Comparison of ENCODE assay signal across 8 mouse cellular contexts in the genomic region with DNA sequence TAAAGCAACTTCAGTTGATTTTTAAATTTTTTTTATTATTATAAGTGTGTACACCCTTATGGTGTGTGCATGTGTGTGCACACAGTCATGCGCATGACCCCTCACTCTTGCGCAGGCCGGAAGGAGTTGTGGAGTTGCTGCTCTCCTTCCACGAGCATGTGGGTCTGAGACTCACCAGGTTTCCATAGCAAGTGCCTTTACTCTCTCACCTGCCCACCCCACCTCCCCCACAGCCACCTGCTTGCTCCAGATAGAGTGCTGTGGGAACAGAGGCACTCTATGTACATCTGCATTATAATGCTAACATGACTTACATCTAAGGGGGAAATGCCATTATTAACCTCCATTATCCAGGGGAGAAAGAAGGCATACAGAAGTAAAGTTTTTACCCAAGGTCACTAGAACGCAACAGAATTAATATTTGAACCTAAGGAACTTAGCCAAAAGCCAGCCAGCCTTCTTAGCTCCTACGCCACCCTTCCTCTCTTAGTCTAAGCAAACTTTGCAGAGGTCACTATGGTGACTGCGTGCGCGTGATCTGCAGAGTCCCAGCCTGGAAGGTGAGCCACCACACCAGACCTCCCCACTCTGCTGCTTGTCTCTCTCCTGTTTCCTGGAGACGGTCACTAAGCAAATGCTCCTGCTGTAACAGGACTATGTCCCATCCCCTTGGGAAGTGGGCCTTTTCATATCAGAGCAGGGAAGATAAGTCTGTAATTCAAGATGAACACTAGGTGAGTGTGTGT. TPM values are rescaled to one million over a fixed set of nuclear protein-coding genes. Genes with fewer than 3 reads are reported as not detected.
DNase-seq lines count a peak whose midpoint lies in the region; ATAC-seq and TF ChIP-seq lines count a peak whose summit lies in the region.

No protein-coding gene starts in this region.

- no peaks in the 10 kb centered on the region for H3K9me3 ChIP-seq in MEL (replicated peaks; ENCODE audit: insufficient read depth, low read length)
- no peaks in the 10 kb centered on the region for H3K9me3 ChIP-seq in lung, embryonic 15.5 days

- no peaks in the 10 kb centered on the region for H3K79me2 ChIP-seq in MEL (ENCODE audit: control insufficient read depth, insufficient read depth, low read length, poor library complexity)

- no peak for TF ChIP-seq RAD21 in MEL (IDR thresholded peaks at IDR 0.05; ENCODE audit: low read depth, low read length)

- H3K4me3 ChIP-seq in kidney, adult 2 months (ENCODE audit: insufficient read depth, low read depth, low read length) = peak overlapping the region; percentile 40
- H3K4me3 ChIP-seq in MEL (ENCODE audit: control insufficient read depth in 1 of 2, insufficient read depth in 1 of 2, low read depth in 2 of 2, low read length in 2 of 2) = peak overlapping the region; percentile 28 to 56
- H3K4me3 ChIP-seq in lung, embryonic 15.5 days = no peak overlapping the region

- no peak overlapping the region for H3K4me2 ChIP-seq in lung, embryonic 15.5 days

- TF ChIP-seq CTCF in kidney, adult 2 months (conservative IDR thresholded peaks at IDR 0.05; ENCODE audit: insufficient read depth, insufficient read length, low read depth, low read length) = no peak
- no peak for TF ChIP-seq CTCF in MEL (IDR thresholded peaks at IDR 0.05 in 2 of 3, conservative IDR thresholded peaks at IDR 0.05 in 1 of 3; ENCODE audit: control insufficient read depth in 1 of 3, insufficient read depth in 1 of 3, low read depth in 2 of 3, low read length in 3 of 3, poor library complexity in 1 of 3, severe bottlenecking in 1 of 3)

- H3K36me3 ChIP-seq in kidney, adult 2 months (ENCODE audit: control insufficient read depth, insufficient read depth, low read length) = no peaks in the 10 kb centered on the region
- H3K36me3 ChIP-seq in MEL (ENCODE audit: control insufficient read depth in 1 of 2, insufficient read depth in 2 of 2, low read length in 2 of 2) = peaks cover 0 to 8% of the 10 kb centered on the region in 2 experiments; a peak in 2 of 4 replicates
- H3K36me3 ChIP-seq in lung, embryonic 15.5 days = no peaks in the 10 kb centered on the region

- no peaks in the 10 kb centered on the region for H3K4me1 ChIP-seq in kidney, adult 2 months (ENCODE audit: control insufficient read depth, insufficient read depth, low read length)
- peaks cover 2 to 28% of the 10 kb centered on the region in 2 experiments; a peak in 3 of 4 replicates for H3K4me1 ChIP-seq in MEL (ENCODE audit: control insufficient read depth in 1 of 2, insufficient read depth in 2 of 2, low read length in 2 of 2)
- H3K4me1 ChIP-seq in lung, embryonic 15.5 days = peaks cover 9% of the 10 kb centered on the region

- DNase-seq in embryo, embryonic 10 days (ENCODE audit: low spot score) = peak; percentile 33
- DNase-seq in embryo, embryonic 11 days = no peak
- peak; percentile 41 for DNase-seq in kidney, adult 2 months
- DNase-seq in kidney, adult 9 months = no peak
- no peak for DNase-seq in MEL (ENCODE audit: low read depth, low spot score)
- no peak for DNase-seq in frontal cortex, postnatal 10 days (ENCODE audit: low spot score in 2 of 2)
- DNase-seq in MN1 (ENCODE audit: low spot score) = no peak

- no peak for TF ChIP-seq EP300 in MEL (IDR thresholded peaks at IDR 0.05; ENCODE audit: low read depth in 1 of 2, low read length in 2 of 2)

- 78% methylated on average over 10 of the region's 10 CpGs for WGBS in kidney, adult 2 months
- WGBS in lung, embryonic 15.5 days = 63% methylated on average over 10 of the region's 10 CpGs

- no peak for TF ChIP-seq POLR2A in kidney, adult 2 months (IDR thresholded peaks at IDR 0.05; ENCODE audit: low read depth, low read length)
- TF ChIP-seq POLR2A in MEL (IDR thresholded peaks at IDR 0.05; ENCODE audit: control insufficient read depth in 1 of 2, insufficient read depth in 1 of 2, low read depth in 1 of 2, low read length in 2 of 2, poor library complexity in 1 of 2) = no peak

- peak overlapping the region; percentile 66 for H3K9ac ChIP-seq in MEL (ENCODE audit: control insufficient read depth, low read depth, low read length, poor library complexity, severe bottlenecking)
- H3K9ac ChIP-seq in lung, embryonic 15.5 days = no peak overlapping the region

- no peaks in the 10 kb centered on the region for H3K27me3 ChIP-seq in kidney, adult 2 months (replicated peaks; ENCODE audit: control insufficient read depth, insufficient read depth, low read length)
- no peaks in the 10 kb centered on the region for H3K27me3 ChIP-seq in MEL (ENCODE audit: control insufficient read depth in 1 of 2, insufficient read depth in 2 of 2, low read length in 2 of 2)
- H3K27me3 ChIP-seq in lung, embryonic 15.5 days = no peaks in the 10 kb centered on the region

- H3K27ac ChIP-seq in kidney, adult 2 months (ENCODE audit: insufficient read depth, low read depth, low read length) = peak overlapping the region; percentile 69
- H3K27ac ChIP-seq in MEL (ENCODE audit: control insufficient read depth, low read depth, low read length) = peak overlapping the region; percentile 90
- H3K27ac ChIP-seq in lung, embryonic 15.5 days = 0 out of 2 replicates have a peak overlapping the region, but pooled peaks have one; percentile 9

- ATAC-seq in lung, embryonic 15.5 days (ENCODE audit: borderline replicate concordance, extremely low read depth, low FRiP score, low TSS enrichment) = no peak

TF ChIP-seq in MEL, 35 proteins besides CTCF, POLR2A, EP300 and RAD21:
- TF ChIP-seq CHD1 (IDR thresholded peaks at IDR 0.05; ENCODE audit: low read depth, low read length) = no peak
- no peak for TF ChIP-seq ZC3H11A (IDR thresholded peaks at IDR 0.05; ENCODE audit: low read depth, low read length)
- TF ChIP-seq ETS1 (IDR thresholded peaks at IDR 0.05; ENCODE audit: low read depth, low read length) = no peak
- TF ChIP-seq POLR2AphosphoS5 (IDR thresholded peaks at IDR 0.05; ENCODE audit: borderline replicate concordance, low read depth, low read length) = no peak
- no peak for TF ChIP-seq GABPA (IDR thresholded peaks at IDR 0.05; ENCODE audit: low read depth, low read length)
- TF ChIP-seq POLR2AphosphoS2 (IDR thresholded peaks at IDR 0.05; ENCODE audit: low read length) = no peak
- TF ChIP-seq KAT2A (conservative IDR thresholded peaks at IDR 0.05; ENCODE audit: low read depth, low read length) = no peak
- TF ChIP-seq JUND (IDR thresholded peaks at IDR 0.05; ENCODE audit: low read depth, low read length) = no peak
- TF ChIP-seq MYC (IDR thresholded peaks at IDR 0.05; ENCODE audit: low read depth, low read length) = no peak
- TF ChIP-seq NELFE (IDR thresholded peaks at IDR 0.05; ENCODE audit: low read depth, low read length) = no peak
- TF ChIP-seq MAZ (IDR thresholded peaks at IDR 0.05; ENCODE audit: low read depth, low read length) = no peak
- TF ChIP-seq MAX (IDR thresholded peaks at IDR 0.05; ENCODE audit: low read length) = no peak
- no peak for TF ChIP-seq MXI1 (IDR thresholded peaks at IDR 0.05; ENCODE audit: low read depth, low read length)
- no peak for TF ChIP-seq TAL1 (IDR thresholded peaks at IDR 0.05; ENCODE audit: low read length)
- TF ChIP-seq MYB (IDR thresholded peaks at IDR 0.05; ENCODE audit: low read depth, low read length) = no peak
- no peak for TF ChIP-seq UBTF (IDR thresholded peaks at IDR 0.05; ENCODE audit: borderline replicate concordance, insufficient read depth, low read depth, low read length)

RNA-seq across cellular contexts. Expression of a gene that starts 1.3 kb away (rescaled TPM):
- 82.6 and 86.0 TPM in 2 replicates for polyA plus RNA-seq in kidney, adult 2 months (2012; rRNA removed)
- 0.12 and 0.16 TPM in 2 replicates for total RNA-seq in MEL (2012; rRNA removed)
- polyA plus RNA-seq in MEL (2012; ENCODE audit: insufficient read depth in 1 of 2, insufficient read length in 2 of 2, low read depth in 1 of 2, low replicate concordance in 2 of 2, missing spikeins in 1 of 2) = under 1 TPM in 1 of 2 experiments, not detected in 1; 0.81 TPM
- polyA plus RNA-seq in lung, embryonic 15.5 days (2015; fragmentation: Nextera tagmentation; extraction: Ambion mirVana) = 1.6 TPM in 2 replicates

RNA-seq across cellular contexts. Expression of a gene that starts 32.9 kb away (rescaled TPM):
- polyA plus RNA-seq in kidney, adult 2 months (2012; rRNA removed) = 50.2 and 58.6 TPM in 2 replicates
- 24.4 and 24.6 TPM in 2 replicates for total RNA-seq in MEL (2012; rRNA removed)
- 10 to 100 TPM in 1 of 2 experiments, not detected in 1; 24.6 TPM for polyA plus RNA-seq in MEL (2012; ENCODE audit: insufficient read depth in 1 of 2, insufficient read length in 2 of 2, low read depth in 1 of 2, low replicate concordance in 2 of 2, missing spikeins in 1 of 2)
- 70.4 and 71.2 TPM in 2 replicates for polyA plus RNA-seq in lung, embryonic 15.5 days (2015; fragmentation: Nextera tagmentation; extraction: Ambion mirVana)

RNA-seq across cellular contexts. Expression of a gene that starts 59.0 kb away (rescaled TPM):
- polyA plus RNA-seq in kidney, adult 2 months (2012; rRNA removed) = 1.4 and 2.2 TPM in 2 replicates
- total RNA-seq in MEL (2012; rRNA removed) = not detected in 2 replicates
- not detected for polyA plus RNA-seq in MEL (2012; ENCODE audit: insufficient read depth in 1 of 2, insufficient read length in 2 of 2, low read depth in 1 of 2, low replicate concordance in 2 of 2, missing spikeins in 1 of 2)
- polyA plus RNA-seq in lung, embryonic 15.5 days (2015; fragmentation: Nextera tagmentation; extraction: Ambion mirVana) = 5.6 and 6.5 TPM in 2 replicates

RNA-seq across cellular contexts. Expression of a gene that starts 59.4 kb away (rescaled TPM):
- polyA plus RNA-seq in kidney, adult 2 months (2012; rRNA removed) = 4.6 and 5.3 TPM in 2 replicates
- 0.07 TPM in 1 of 2 replicates, not detected in the other for total RNA-seq in MEL (2012; rRNA removed)
- polyA plus RNA-seq in MEL (2012; ENCODE audit: insufficient read depth in 1 of 2, insufficient read length in 2 of 2, low read depth in 1 of 2, low replicate concordance in 2 of 2, missing spikeins in 1 of 2) = under 1 TPM in 1 of 2 experiments, not detected in 1; 0.07 TPM
- 0.13 and 0.20 TPM in 2 replicates for polyA plus RNA-seq in lung, embryonic 15.5 days (2015; fragmentation: Nextera tagmentation; extraction: Ambion mirVana)

Comparison
In these comparisons a context has a peak if more than half of its experiments do, and no peak if none do; other contexts are left out.
1. DNase-seq: peak in embryo, embryonic 10 days (single experiment) and kidney, adult 2 months (single experiment); none in embryo, embryonic 11 days (single experiment), kidney, adult 9 months (single experiment), MEL (single experiment), frontal cortex, postnatal 10 days (0 of 2) and MN1 (single experiment).
2. H3K27ac ChIP-seq: peak in every context shown above with its lines; median percentile 90 in MEL; 69 in kidney, adult 2 months; 9 in lung, embryonic 15.5 days.
3. RNA of a gene that starts 1.3 kb away (polyA plus RNA-seq): 82.6 to 86.0 TPM in kidney, adult 2 months; 1.6 TPM in lung, embryonic 15.5 days and 0.81 TPM in MEL; every median in the first group is over 10 times any median in the second.